Mouse (Mus musculus) spleen, adult 2 months (tissue): Measurements from ENCODE around the gene Ptbp3.

Source experiments
- CTCF ChIP-seq: fragments of 200-500 bp; IDR thresholded peaks from 2 replicates; pipeline ENCODE4 v1.5.1; 2011; ENCODE audit warnings: mild to moderate bottlenecking, inconsistent platforms; ENCODE audit not compliant: insufficient read depth, insufficient read length, insufficient replicate concordance; ENCODE audit errors: extremely low read depth
- POLR2A ChIP-seq: fragments of 200-500 bp; IDR thresholded peaks from 2 replicates; pipeline ENCODE4 v1.6.1; 2011; ENCODE audit warnings: low read depth, low read length, inconsistent platforms

GRCm38 (mm10) chr4:59450234-59450854 is 98.8 kb downstream of the Ptbp3 start:
- no peak for TF ChIP-seq POLR2A
- TF ChIP-seq CTCF = no peak
